Mouse (Mus musculus) heart, embryonic 14.5 days (tissue): ENCODE measurements around the gene Ate1. TPM values are rescaled to one million over a fixed set of nuclear protein-coding genes. Genes with fewer than 3 reads are reported as not detected.
"Not testable (repeated sequence)": the region's sequence is repeated elsewhere in the genome, so short reads cannot be mapped to it uniquely, and the experiment has no call there.

Experiments
- ATAC-seq: fragments of 200-750 bp; cut with Nextera tagmentation; 2 replicates; pipeline ENCODE4 v1.8.0; 2017; ENCODE audit warnings: low read depth, moderate TSS enrichment; ENCODE audit not compliant: insufficient number of reproducible peaks, insufficient read depth, low FRiP score
- H3K27ac ChIP-seq, 2 experiments: fragments of 200-500 bp in 1 of 2; fragments of 300-500 bp in 1 of 2; sonication (generic) in 1 of 2; replicated peaks in 1 of 2; 2 replicates each; pipeline ENCODE4 v1.5.1; 2012 to 2014; ENCODE audit warnings: low read depth in 2 of 2, low read length in 2 of 2, control low read depth in 1 of 2, mild to moderate bottlenecking in 1 of 2, mixed read lengths in 1 of 2; ENCODE audit not compliant: control insufficient read depth in 1 of 2, insufficient read depth in 1 of 2
- H3K27me3 ChIP-seq: fragments of 300-500 bp; sonication (generic); 2 replicates; pipeline ENCODE4 v1.6.1; 2014; ENCODE audit warnings: mild to moderate bottlenecking, low read length, control low read depth; ENCODE audit not compliant: control insufficient read depth, insufficient read depth
- H3K36me3 ChIP-seq: fragments of 300-500 bp; sonication (generic); 2 replicates; pipeline ENCODE4 v1.6.1; 2014; ENCODE audit warnings: mild to moderate bottlenecking, control low read depth, low read length, mixed read lengths; ENCODE audit not compliant: control insufficient read depth, insufficient read depth
- H3K4me1 ChIP-seq, 2 experiments: fragments of 200-500 bp in 1 of 2; fragments of 300-500 bp in 1 of 2; sonication (generic) in 1 of 2; 2 replicates each; pipeline ENCODE4 v1.6.1; 2012 to 2014; ENCODE audit warnings: low read length in 2 of 2, control low read depth in 1 of 2, mixed read lengths in 1 of 2; ENCODE audit not compliant: control insufficient read depth in 2 of 2, insufficient read depth in 2 of 2
- H3K4me2 ChIP-seq: fragments of 300-500 bp; sonication (generic); 2 replicates; pipeline ENCODE4 v1.6.1; 2014; ENCODE audit warnings: mild to moderate bottlenecking, low read length
- H3K4me3 ChIP-seq, 2 experiments: fragments of 200-500 bp in 1 of 2; fragments of 300-500 bp in 1 of 2; sonication (generic) in 1 of 2; 2 replicates each; pipeline ENCODE4 v1.5.1; 2012 to 2014; ENCODE audit warnings: low read length in 2 of 2, mild to moderate bottlenecking in 2 of 2, control low read depth in 1 of 2, low read depth in 1 of 2, moderate library complexity in 1 of 2; ENCODE audit not compliant: control insufficient read depth in 1 of 2, insufficient read depth in 1 of 2
- H3K9ac ChIP-seq: fragments of 300-500 bp; sonication (generic); 2 replicates; pipeline ENCODE4 v1.6.1; 2014; ENCODE audit warnings: mild to moderate bottlenecking, low read length
- H3K9me3 ChIP-seq: fragments of 300-500 bp; sonication (generic); 2 replicates; pipeline ENCODE4 v1.6.1; 2016; ENCODE audit warnings: low read length, control low read depth; ENCODE audit not compliant: control insufficient read depth
- WGBS: fragments of 180-500 bp; shearing (Covaris S2); extraction: QIAGEN DNeasy Blood & Tissue Kit; methylation state at CpG from one replicate; pipeline ENCODE4 v1.1.7; 2014; 5-methylcytosine and 5-hydroxymethylcytosine counted together
- polyA plus RNA-seq: library from polyadenylated mRNA; unstranded; fragments of >200 nt; fragmentation: Nextera tagmentation; extraction: Ambion mirVana; gene quantifications from 2 replicates; pipeline ENCODE4 v1.2.1, GENCODE M21; 2014

The Ate1 gene
- polyA plus RNA-seq, 1 experiment from 2014 or later = 67.3 TPM

DNA sequence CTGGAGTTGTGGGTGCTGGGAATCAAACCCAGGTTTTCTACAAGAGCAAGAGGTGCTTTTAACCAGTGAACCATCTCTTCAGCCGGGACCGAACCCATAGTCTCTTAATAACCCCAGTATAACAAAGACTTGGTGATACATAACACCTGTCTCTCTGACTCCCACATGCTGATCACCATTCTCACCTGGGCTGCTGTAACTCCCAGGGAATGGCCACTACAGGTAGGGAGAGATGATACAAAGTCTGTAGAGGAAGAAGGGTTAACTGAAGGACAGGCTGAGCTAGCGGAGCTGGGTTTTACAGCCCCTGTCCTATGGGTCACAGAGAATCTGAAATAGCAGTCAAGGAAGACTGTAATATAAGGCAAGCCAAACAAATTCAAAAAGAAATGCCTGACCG lies 23.0 kb upstream of the Ate1 start:
- ATAC-seq = no peak
- Histone ChIP-seq H3K36me3 (peaks cover 71% of the 10 kb centered on the region), H3K4me2 (no peak overlapping the region), H3K9ac (no peak overlapping the region), H3K27ac (no peak overlapping the region), H3K4me1 (peaks cover 0 to 13% of the 10 kb centered on the region in 2 experiments; a peak in 3 of 4 replicates), H3K9me3 (no peaks in the 10 kb centered on the region), H3K27me3 (no peaks in the 10 kb centered on the region), H3K4me3 (no peak overlapping the region)
- WGBS = 92% methylated on average over 4 of the region's 4 CpGs

DNA sequence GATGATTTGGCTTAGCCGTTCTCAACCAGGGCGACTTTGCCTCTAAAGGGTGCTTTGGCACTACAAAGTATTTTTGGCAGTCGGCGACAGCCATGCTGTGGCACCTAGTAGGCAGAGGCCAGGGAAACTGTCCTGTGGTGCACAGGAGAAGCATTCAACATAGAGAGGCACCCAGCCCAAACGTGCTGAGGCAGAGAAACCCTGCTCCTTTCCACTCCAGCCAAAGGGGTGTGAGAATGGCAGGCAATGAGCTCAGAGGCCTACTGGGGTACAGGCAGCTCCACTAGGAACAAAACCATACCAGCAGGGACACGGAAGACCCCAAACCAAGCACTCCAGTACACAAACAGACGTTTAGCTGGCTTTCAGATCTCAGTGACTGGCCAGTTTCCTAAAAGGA lies 20.0 kb upstream of the Ate1 start:
- WGBS = 68% methylated on average over 7 of the region's 7 CpGs
- ATAC-seq = no peak
- H3K4me2 ChIP-seq = no peak overlapping the region
- no peak overlapping the region; a peak in 1 of 4 replicates for H3K27ac ChIP-seq
- H3K9ac ChIP-seq = no peak overlapping the region
- no peak overlapping the region for H3K4me3 ChIP-seq
- H3K36me3 ChIP-seq = peaks cover 97% of the 10 kb centered on the region
- H3K4me1 ChIP-seq = peaks cover 0 to 3% of the 10 kb centered on the region in 2 experiments; a peak in 2 of 4 replicates
- no peaks in the 10 kb centered on the region for H3K27me3 ChIP-seq
- H3K9me3 ChIP-seq = no peaks in the 10 kb centered on the region

DNA sequence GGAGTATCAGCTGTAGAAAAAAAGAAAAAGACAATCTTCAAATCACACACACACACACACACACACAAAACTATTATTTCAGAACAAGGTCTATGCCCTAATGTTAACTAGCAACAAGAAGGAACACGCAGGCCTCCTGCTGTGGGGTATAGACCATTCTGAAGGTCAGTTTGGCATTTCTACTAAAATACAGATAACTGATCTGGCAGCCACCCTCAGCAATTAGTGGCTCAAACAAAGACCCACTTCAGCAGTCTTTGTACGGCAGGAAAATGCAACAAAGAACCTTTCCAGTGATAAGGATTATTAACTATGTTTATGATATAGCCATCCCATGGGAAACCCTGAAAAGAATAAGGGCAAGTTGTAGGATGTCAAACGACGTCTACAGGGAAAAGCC lies 16.9 kb upstream of the Ate1 start:
- 83% methylated on average over 4 of the region's 4 CpGs for WGBS
- Histone ChIP-seq H3K27ac (no peak overlapping the region), H3K9me3 (no peaks in the 10 kb centered on the region), H3K4me3 (no peak overlapping the region), H3K36me3 (peaks cover 94% of the 10 kb centered on the region), H3K4me1 (peaks cover 2 to 3% of the 10 kb centered on the region in 2 experiments; a peak in 2 of 4 replicates), H3K27me3 (no peaks in the 10 kb centered on the region), H3K4me2 (no peak overlapping the region), H3K9ac (no peak overlapping the region)
- ATAC-seq = no peak

DNA sequence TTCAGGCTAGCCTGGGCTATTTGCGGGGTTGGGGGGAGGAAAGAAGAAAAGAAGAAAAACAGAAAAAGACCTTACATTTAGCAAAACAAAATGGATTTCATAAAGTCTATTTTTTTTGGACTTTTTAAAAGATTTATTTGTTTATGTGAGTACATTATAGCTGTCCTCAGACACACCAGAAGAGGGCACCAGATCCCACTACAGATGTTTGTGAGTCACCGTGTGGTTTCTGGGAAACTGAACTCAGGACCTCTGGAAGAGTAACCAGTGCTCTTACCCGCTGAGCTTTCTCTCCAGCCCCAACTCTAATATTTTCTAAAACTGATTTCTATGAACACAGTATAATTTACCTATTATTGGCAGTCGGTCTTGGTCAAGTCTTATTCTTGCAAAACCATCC lies 15.0 kb upstream of the Ate1 start:
- Histone ChIP-seq H3K27ac (no peak overlapping the region), H3K4me3 (no peak overlapping the region), H3K9me3 (no peaks in the 10 kb centered on the region), H3K4me2 (no peak overlapping the region), H3K27me3 (no peaks in the 10 kb centered on the region), H3K36me3 (peaks cover 95% of the 10 kb centered on the region), H3K9ac (no peak overlapping the region), H3K4me1 (peaks cover 2 to 3% of the 10 kb centered on the region in 2 experiments; a peak in 2 of 4 replicates)
- ATAC-seq = no peak
- 88% methylated on average over 4 of the region's 4 CpGs for WGBS

DNA sequence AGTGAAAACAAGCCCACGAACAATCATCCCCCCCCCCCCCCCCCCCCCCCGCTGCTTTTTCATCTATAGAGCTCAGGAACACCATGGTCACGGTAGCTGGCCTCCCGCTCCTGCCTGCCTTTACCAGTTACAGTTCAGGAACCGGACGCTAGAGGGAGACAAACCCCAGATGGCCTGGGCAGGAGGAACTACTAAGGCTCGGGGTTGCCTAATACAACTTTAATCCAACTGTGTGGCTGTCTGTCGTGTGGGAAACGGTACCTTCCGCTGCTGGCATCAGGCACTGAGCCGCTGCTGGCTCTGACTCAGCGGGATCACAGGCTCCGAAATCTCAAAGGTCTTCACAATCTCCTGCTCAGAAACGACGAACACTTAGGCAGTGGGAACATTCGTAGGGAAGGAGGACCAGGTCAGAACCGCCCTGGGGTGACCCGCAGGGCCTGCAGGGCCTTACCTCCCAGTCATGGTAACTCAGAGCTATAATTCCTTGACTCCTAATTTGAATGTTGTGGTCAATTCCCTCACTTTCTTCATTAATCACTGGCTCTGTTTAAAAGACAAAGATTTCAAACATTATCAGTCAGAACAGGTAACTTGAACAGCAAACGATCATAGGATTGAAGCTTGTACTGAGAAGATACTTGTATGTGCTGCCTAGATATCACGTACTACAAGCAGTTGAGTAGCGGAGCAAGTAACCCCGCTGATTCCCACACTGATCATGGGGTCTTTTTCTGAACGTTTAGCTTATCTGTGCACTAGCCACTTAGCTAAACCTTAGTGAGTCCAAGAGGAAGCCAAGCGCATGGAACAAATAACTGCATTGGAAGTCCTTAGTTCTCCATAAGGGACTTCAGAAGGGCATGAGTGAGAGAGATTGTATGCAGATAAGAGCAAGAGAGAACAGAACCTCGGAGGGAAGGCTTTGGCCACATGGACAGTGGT lies 13.4 kb upstream of the Ate1 start:
- Histone ChIP-seq H3K4me2 (no peak overlapping the region), H3K27me3 (no peaks in the 10 kb centered on the region), H3K27ac (peak overlapping the region in 1 of 2 experiments; percentile 12; a peak in 2 of 4 replicates), H3K36me3 (peaks cover 90% of the 10 kb centered on the region), H3K9me3 (no peaks in the 10 kb centered on the region), H3K9ac (no peak overlapping the region), H3K4me1 (peaks cover 2 to 3% of the 10 kb centered on the region in 2 experiments; a peak in 1 of 4 replicates), H3K4me3 (no peak overlapping the region)
- 40% methylated on average over 24 of the region's 25 CpGs for WGBS
- peak; percentile 79; the same call in 1 of the 2 replicates for ATAC-seq

DNA sequence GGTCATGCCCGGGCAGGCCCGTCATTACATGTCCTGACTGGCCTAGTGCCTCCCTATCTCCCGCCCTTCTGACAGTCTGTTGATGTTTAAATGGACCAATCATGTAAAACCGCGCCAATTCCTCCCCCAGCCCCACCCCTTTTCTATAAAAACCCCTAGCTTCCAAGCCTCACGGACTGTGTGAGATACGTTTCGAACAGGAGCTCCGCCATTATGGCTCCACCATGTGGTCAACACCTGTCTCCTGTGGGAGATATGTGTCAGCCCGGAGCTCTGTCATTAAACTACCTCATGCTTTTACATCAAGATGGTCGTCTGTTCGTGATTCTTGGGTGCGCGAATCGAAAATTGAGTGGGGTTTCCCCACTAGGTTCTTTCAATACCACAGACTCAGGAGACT lies 11.0 kb upstream of the Ate1 start:
- H3K27me3 ChIP-seq, ATAC-seq, H3K4me2 ChIP-seq, H3K4me3 ChIP-seq, H3K9ac ChIP-seq, H3K27ac ChIP-seq, H3K9me3 ChIP-seq, H3K4me1 ChIP-seq: not testable (repeated sequence)
- H3K36me3 ChIP-seq = peaks cover 66% of the 10 kb centered on the region
- 94% methylated on average over 14 of the region's 15 CpGs for WGBS

DNA sequence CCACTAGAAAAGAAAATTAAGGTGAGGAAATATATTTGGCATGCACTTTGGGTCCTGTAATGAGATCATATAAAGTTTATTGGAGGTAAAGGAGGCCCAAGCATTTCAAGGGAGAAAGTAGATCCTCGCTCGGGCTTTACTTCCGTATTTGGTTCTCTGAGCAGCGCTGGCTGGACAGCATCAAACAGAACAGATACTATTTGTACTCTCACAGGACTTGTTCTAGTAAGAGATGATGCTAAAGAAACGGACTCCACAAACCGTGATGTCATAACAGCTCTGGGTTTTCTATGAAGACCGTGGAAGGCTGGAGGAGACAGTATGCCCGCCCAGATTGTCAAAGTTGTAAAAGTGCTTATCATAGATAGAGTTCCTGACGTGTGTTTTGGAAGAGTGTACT lies 7.1 kb upstream of the Ate1 start:
- no peak for ATAC-seq
- Histone ChIP-seq H3K4me2 (no peak overlapping the region), H3K4me1 (peaks cover 0 to 2% of the 10 kb centered on the region in 2 experiments; a peak in 1 of 4 replicates), H3K4me3 (no peak overlapping the region), H3K9me3 (no peaks in the 10 kb centered on the region), H3K27me3 (no peaks in the 10 kb centered on the region), H3K27ac (no peak overlapping the region), H3K9ac (no peak overlapping the region), H3K36me3 (peaks cover 32% of the 10 kb centered on the region)
- WGBS = 53% methylated on average over 9 of the region's 9 CpGs
